Mouse (Mus musculus): ENCODE data around the gene Sntb2. TPM values are rescaled to one million over a fixed set of nuclear protein-coding genes. Genes with fewer than 3 reads are reported as not detected.

Sntb2 gene
- polyA plus RNA-seq, 1 experiment, result 14.4 TPM

DNA sequence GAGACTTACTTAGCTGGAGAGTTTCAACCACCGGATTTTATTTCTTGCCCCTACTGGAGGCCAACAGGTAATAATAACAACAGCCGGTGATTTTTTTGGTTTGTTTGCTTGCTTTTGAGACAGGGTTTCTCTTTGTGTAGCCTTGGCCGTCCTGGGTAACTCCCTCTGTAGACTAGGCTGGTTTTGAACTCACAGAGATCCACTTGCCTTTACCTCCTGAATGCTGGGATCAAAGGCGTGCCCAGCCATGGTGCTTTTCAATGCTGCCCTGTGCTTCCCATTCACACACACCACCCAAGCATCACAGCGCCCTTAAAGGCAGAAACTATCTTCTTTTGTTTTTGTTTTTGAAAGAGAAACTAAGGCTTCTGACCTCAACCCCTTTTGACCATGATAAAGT is 5.6 kb upstream of the Sntb2 start:
- H3K4me1 ChIP-seq (ENCODE audit: control insufficient read depth, insufficient read depth, low read length), result peaks cover 14% of the 10 kb centered on the region
- H3K27me3 ChIP-seq (ENCODE audit: control insufficient read depth, insufficient read depth, low read length), result no peaks in the 10 kb centered on the region
- H3K36me3 ChIP-seq (ENCODE audit: control insufficient read depth, insufficient read depth, low read length), result no peaks in the 10 kb centered on the region
- H3K27ac ChIP-seq (ENCODE audit: control insufficient read depth, insufficient read depth, low read depth, low read length), result peak overlapping the region; percentile 65
- no peak for TF ChIP-seq POLR2A (IDR thresholded peaks at IDR 0.05; ENCODE audit: control insufficient read depth, low read depth, low read length)
- no peak for TF ChIP-seq CTCF (IDR thresholded peaks at IDR 0.05; ENCODE audit: control insufficient read depth, insufficient read depth, insufficient replicate concordance, low read depth, low read length)
- no peak overlapping the region for H3K4me3 ChIP-seq (ENCODE audit: control insufficient read depth, low read depth, low read length)

DNA sequence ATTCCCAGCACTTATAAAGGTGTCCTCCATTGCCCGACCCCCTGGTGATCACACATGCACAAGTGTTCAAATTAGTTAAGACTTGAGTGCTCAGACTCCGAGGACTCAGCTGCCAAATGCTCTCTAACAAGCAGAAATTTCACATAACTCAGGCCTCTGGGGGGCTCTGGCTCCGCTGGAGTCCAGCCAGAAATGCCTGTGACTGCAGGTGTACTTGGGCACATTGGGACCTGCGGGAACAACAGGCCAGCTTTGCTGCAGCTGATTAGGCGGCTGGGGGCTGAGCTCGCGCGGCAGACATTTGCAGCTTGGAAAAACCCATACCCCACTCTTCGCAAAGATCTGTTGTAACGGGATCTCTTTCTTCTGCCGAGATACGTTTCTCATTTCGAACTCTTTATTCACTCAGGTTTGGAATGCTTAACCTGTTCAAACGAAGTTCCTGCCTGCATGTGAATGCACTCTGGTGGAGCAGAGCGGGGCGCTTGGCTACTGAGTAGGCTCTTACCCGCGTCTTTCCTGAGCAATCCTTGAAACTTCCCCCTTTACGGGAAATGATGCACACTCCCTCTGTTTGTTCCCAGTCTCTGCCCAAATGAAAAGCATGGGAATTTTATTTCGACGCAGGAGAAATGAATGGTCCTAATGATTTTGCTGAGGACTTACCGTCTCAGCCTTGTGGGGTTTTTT is 3.0 kb upstream of the Sntb2 start:
- Histone ChIP-seq H3K27ac (ENCODE audit: control insufficient read depth, insufficient read depth, low read depth, low read length) (peak overlapping the region; percentile 48), H3K27me3 (ENCODE audit: control insufficient read depth, insufficient read depth, low read length) (no peaks in the 10 kb centered on the region), H3K4me3 (ENCODE audit: control insufficient read depth, low read depth, low read length) (peak overlapping the region; percentile 41), H3K36me3 (ENCODE audit: control insufficient read depth, insufficient read depth, low read length) (no peaks in the 10 kb centered on the region), H3K4me1 (ENCODE audit: control insufficient read depth, insufficient read depth, low read length) (peaks cover 14% of the 10 kb centered on the region)
- no peak for TF ChIP-seq POLR2A (IDR thresholded peaks at IDR 0.05; ENCODE audit: control insufficient read depth, low read depth, low read length)

DNA sequence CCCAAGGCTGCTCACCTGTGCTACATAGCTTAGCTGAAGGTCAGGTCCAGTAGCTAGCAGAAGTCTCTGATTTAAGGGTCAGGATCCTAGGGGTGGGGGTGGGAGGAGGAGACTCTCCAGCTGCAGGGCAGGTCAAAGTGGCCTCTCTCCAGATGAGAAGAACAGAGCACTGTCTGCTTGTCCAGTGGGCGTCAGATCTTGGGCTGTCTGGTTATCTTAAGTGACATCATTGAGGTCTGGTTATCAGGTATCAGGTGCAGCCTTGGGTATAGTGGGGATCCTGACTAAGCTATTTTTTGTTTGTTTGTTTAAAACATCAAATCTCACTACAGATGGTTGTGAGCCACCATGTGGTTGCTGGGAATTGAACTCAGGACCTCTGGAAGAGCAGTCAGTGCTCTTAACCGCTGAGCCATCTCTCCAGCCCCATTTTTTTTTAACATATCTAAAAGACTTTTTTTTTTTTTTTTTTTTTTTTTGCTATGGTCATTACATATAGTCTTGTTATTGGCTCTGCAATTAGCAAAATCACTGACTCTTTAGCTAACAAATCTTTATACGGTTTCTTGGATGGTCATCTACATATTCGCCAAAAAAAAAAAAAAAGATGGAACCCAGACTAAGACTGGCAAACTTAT is 1.9 kb upstream of the Sntb2 start:
- no peak overlapping the region for H3K27ac ChIP-seq (ENCODE audit: control insufficient read depth, insufficient read depth, low read depth, low read length)
- H3K4me1 ChIP-seq (ENCODE audit: control insufficient read depth, insufficient read depth, low read length), result peaks cover 19% of the 10 kb centered on the region
- no peaks in the 10 kb centered on the region for H3K27me3 ChIP-seq (ENCODE audit: control insufficient read depth, insufficient read depth, low read length)
- H3K4me3 ChIP-seq (ENCODE audit: control insufficient read depth, low read depth, low read length), result no peak overlapping the region
- TF ChIP-seq CTCF (IDR thresholded peaks at IDR 0.05; ENCODE audit: control insufficient read depth, insufficient read depth, insufficient replicate concordance, low read depth, low read length), result no peak
- no peak for TF ChIP-seq POLR2A (IDR thresholded peaks at IDR 0.05; ENCODE audit: control insufficient read depth, low read depth, low read length)
- H3K36me3 ChIP-seq (ENCODE audit: control insufficient read depth, insufficient read depth, low read length), result no peaks in the 10 kb centered on the region

DNA sequence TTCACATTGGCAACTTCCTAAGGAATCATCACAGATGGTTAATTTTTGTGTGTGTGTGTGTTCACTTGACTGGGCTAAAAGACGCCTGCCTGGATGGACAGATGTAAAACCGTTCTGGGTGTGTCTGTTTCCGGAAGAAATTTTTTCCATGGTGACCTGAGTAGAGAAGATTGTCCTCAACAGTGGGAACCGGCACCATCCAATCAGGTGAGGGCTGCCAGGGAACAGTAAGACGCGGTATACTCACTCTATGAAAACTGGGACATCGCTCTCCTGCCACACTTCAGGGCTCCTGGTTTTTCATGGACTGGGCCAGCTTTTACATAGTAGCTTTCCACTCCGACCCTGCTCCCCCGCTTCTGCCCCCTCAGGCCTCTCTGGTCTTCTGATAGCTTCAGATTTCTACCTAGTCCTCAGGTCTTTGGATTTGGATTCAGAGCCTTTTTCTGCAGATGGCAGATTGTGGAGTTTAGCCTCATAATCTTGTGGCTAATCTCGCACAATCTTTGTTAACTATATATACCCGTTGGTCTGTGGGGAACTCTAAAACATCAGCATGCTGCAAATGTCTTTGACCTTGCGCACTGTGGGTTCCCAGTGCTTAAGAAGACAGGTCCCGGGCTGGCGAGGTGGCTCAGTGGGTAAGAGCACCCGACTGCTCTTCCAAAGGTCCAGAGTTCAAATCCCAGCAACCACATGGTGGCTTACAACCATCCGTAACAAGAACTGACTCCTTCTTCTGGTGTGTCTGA is 1.1 kb upstream of the Sntb2 start:
- TF ChIP-seq CTCF (IDR thresholded peaks at IDR 0.05; ENCODE audit: control insufficient read depth, insufficient read depth, insufficient replicate concordance, low read depth, low read length) (no peak), POLR2A (IDR thresholded peaks at IDR 0.05; ENCODE audit: control insufficient read depth, low read depth, low read length) (no peak)
- Histone ChIP-seq H3K4me1 (ENCODE audit: control insufficient read depth, insufficient read depth, low read length) (peaks cover 19% of the 10 kb centered on the region), H3K36me3 (ENCODE audit: control insufficient read depth, insufficient read depth, low read length) (0 out of 2 replicates have a peak, but pooled peaks cover 1% of the 10 kb centered on the region), H3K4me3 (ENCODE audit: control insufficient read depth, low read depth, low read length) (peak overlapping the region; percentile 14; the same call in 1 of the 2 replicates), H3K27ac (ENCODE audit: control insufficient read depth, insufficient read depth, low read depth, low read length) (no peak overlapping the region), H3K27me3 (ENCODE audit: control insufficient read depth, insufficient read depth, low read length) (no peaks in the 10 kb centered on the region)

DNA sequence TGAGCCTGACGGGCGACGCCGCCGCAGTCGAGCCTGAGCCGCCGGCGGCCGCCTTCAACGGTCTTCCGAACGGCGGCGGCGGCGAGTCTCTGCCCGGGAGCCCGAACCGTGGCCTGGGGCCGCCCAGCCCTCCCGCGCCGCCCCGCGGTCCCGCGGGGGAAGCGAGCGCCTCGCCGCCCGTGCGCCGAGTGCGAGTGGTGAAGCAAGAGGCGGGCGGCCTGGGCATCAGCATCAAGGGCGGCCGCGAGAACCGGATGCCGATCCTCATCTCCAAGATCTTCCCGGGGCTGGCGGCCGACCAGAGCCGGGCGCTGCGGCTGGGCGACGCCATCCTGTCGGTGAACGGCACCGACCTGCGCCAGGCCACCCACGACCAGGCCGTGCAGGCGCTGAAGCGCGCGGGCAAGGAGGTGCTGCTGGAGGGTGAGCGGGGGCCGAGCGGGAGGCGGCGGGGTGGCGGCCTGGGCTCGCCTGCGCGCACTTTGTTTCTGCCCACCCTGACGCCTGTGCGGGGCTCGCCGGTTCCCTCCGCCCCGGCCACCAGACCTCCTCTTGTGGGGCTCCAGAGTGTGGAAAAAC is 438 bp downstream of the Sntb2 start:
- Histone ChIP-seq H3K27me3 (ENCODE audit: control insufficient read depth, insufficient read depth, low read length) (no peaks in the 10 kb centered on the region), H3K4me1 (ENCODE audit: control insufficient read depth, insufficient read depth, low read length) (peaks cover 19% of the 10 kb centered on the region), H3K36me3 (ENCODE audit: control insufficient read depth, insufficient read depth, low read length) (0 out of 2 replicates have a peak, but pooled peaks cover 1% of the 10 kb centered on the region), H3K27ac (ENCODE audit: control insufficient read depth, insufficient read depth, low read depth, low read length) (peak overlapping the region; percentile 93), H3K4me3 (ENCODE audit: control insufficient read depth, low read depth, low read length) (peak overlapping the region; percentile 85)
- no peak for TF ChIP-seq POLR2A (IDR thresholded peaks at IDR 0.05; ENCODE audit: control insufficient read depth, low read depth, low read length)
- no peak for TF ChIP-seq CTCF (IDR thresholded peaks at IDR 0.05; ENCODE audit: control insufficient read depth, insufficient read depth, insufficient replicate concordance, low read depth, low read length)

DNA sequence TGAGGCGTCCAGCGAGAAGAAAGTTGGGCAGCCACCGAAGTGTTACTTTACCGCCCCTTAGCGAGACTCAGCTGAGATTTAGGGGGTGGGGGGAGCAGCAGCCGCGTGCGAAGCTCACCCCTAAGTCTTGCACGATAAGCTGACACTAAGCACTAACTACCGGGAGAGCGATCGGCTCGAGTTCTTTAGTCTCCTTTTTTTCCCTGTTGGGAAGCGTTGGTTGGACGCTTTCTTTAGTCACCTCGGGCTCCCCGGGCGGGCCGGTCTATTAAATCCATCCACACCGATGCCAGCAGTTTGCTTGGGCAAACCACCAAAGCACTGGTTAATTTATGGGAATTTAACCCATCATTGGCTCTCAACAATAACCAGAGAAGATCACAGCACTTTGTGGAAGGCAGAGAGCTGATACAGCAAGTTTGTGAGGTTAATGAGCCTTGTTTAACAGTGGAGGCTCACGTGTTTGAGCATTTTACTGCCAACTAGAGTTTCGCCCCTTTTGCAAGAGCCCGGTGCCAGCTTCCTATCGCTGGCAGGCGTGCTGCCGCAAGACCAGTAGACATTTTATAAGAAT is 1.0 kb downstream of the Sntb2 start:
- H3K36me3 ChIP-seq (ENCODE audit: control insufficient read depth, insufficient read depth, low read length), result 0 out of 2 replicates have a peak, but pooled peaks cover 1% of the 10 kb centered on the region
- peak overlapping the region; percentile 85 for H3K4me3 ChIP-seq (ENCODE audit: control insufficient read depth, low read depth, low read length)
- peaks cover 19% of the 10 kb centered on the region for H3K4me1 ChIP-seq (ENCODE audit: control insufficient read depth, insufficient read depth, low read length)
- H3K27me3 ChIP-seq (ENCODE audit: control insufficient read depth, insufficient read depth, low read length), result no peaks in the 10 kb centered on the region
- peak overlapping the region; percentile 93 for H3K27ac ChIP-seq (ENCODE audit: control insufficient read depth, insufficient read depth, low read depth, low read length)
- no peak for TF ChIP-seq POLR2A (IDR thresholded peaks at IDR 0.05; ENCODE audit: control insufficient read depth, low read depth, low read length)
- no peak for TF ChIP-seq CTCF (IDR thresholded peaks at IDR 0.05; ENCODE audit: control insufficient read depth, insufficient read depth, insufficient replicate concordance, low read depth, low read length)
